Mouse (Mus musculus): ENCODE results near the gene Ssbp2. TPM values are rescaled to one million over a fixed set of nuclear protein-coding genes. Genes with fewer than 3 reads are reported as not detected.

Ssbp2 gene
- total and polyA plus RNA-seq, 3 experiments: 12.6 to 38.4 TPM; not detected in 1

- Histone ChIP-seq H3K36me3 (ENCODE audit: control insufficient read depth in 1 of 2, insufficient read depth in 2 of 2, low read length in 2 of 2) (no peaks in the 10 kb centered on the region), H3K27me3 (ENCODE audit: control insufficient read depth in 1 of 2, insufficient read depth in 2 of 2, low read length in 2 of 2) (no peaks in the 10 kb centered on the region), H3K27ac (ENCODE audit: control insufficient read depth, low read depth, low read length) (no peak overlapping the region), H3K4me1 (ENCODE audit: control insufficient read depth in 1 of 2, insufficient read depth in 2 of 2, low read length in 2 of 2) (no peaks in the 10 kb centered on the region), H3K4me3 (ENCODE audit: control insufficient read depth in 1 of 2, insufficient read depth in 1 of 2, low read depth in 2 of 2, low read length in 2 of 2) (no peak overlapping the region), H3K9me3 (replicated peaks; ENCODE audit: insufficient read depth, low read length) (no peaks in the 10 kb centered on the region), H3K9ac (ENCODE audit: control insufficient read depth, low read depth, low read length, poor library complexity, severe bottlenecking) (no peak overlapping the region), H3K79me2 (ENCODE audit: control insufficient read depth, insufficient read depth, low read length, poor library complexity) (no peaks in the 10 kb centered on the region)
- no peak for DNase-seq (ENCODE audit: low read depth, low spot score)
- TF ChIP-seq MYC (IDR thresholded peaks at IDR 0.05; ENCODE audit: low read depth, low read length): no peak
- TF ChIP-seq ZNF384 (IDR thresholded peaks at IDR 0.05; ENCODE audit: low read depth, low read length): no peak
- no peak for TF ChIP-seq TAL1 (IDR thresholded peaks at IDR 0.05; ENCODE audit: low read length)
- no peak for TF ChIP-seq ZKSCAN1 (IDR thresholded peaks at IDR 0.05; ENCODE audit: low read depth, low read length)
- TF ChIP-seq ZC3H11A (IDR thresholded peaks at IDR 0.05; ENCODE audit: low read depth, low read length): no peak
- TF ChIP-seq ZMIZ1 (IDR thresholded peaks at IDR 0.05; ENCODE audit: low read depth, low read length): no peak
- no peak for TF ChIP-seq SMC3 (IDR thresholded peaks at IDR 0.05; ENCODE audit: low read depth, low read length)
- TF ChIP-seq TCF12 (IDR thresholded peaks at IDR 0.05; ENCODE audit: low read depth, low read length): no peak
- TF ChIP-seq SIN3A (IDR thresholded peaks at IDR 0.05; ENCODE audit: low read length): no peak
- no peak for TF ChIP-seq ELF1 (IDR thresholded peaks at IDR 0.05; ENCODE audit: low read depth, low read length)
- no peak for TF ChIP-seq BHLHE40 (IDR thresholded peaks at IDR 0.05; ENCODE audit: borderline replicate concordance, low read depth, low read length)
- TF ChIP-seq MEF2A (IDR thresholded peaks at IDR 0.05; ENCODE audit: extremely low read depth, insufficient replicate concordance, low read depth, low read length, poor library complexity, severe bottlenecking): no peak
- no peak for TF ChIP-seq POLR2A (IDR thresholded peaks at IDR 0.05; ENCODE audit: control insufficient read depth in 1 of 2, insufficient read depth in 1 of 2, low read depth in 1 of 2, low read length in 2 of 2, poor library complexity in 1 of 2)
- no peak for TF ChIP-seq CHD2 (IDR thresholded peaks at IDR 0.05; ENCODE audit: low read length)
Measured at GRCm38 (mm10) chr13:91662751-91663150, 202.7 kb downstream of the Ssbp2 start.

- Histone ChIP-seq H3K9me3 (replicated peaks; ENCODE audit: insufficient read depth, low read length) (no peaks in the 10 kb centered on the region), H3K27me3 (ENCODE audit: control insufficient read depth in 1 of 2, insufficient read depth in 2 of 2, low read length in 2 of 2) (no peaks in the 10 kb centered on the region), H3K27ac (ENCODE audit: control insufficient read depth, low read depth, low read length) (no peak overlapping the region), H3K36me3 (ENCODE audit: control insufficient read depth in 1 of 2, insufficient read depth in 2 of 2, low read length in 2 of 2) (no peaks in the 10 kb centered on the region; a peak in 1 of 4 replicates), H3K4me1 (ENCODE audit: control insufficient read depth in 1 of 2, insufficient read depth in 2 of 2, low read length in 2 of 2) (peaks cover 0 to 4% of the 10 kb centered on the region in 2 experiments; a peak in 2 of 4 replicates), H3K79me2 (ENCODE audit: control insufficient read depth, insufficient read depth, low read length, poor library complexity) (no peaks in the 10 kb centered on the region), H3K4me3 (ENCODE audit: control insufficient read depth in 1 of 2, insufficient read depth in 1 of 2, low read depth in 2 of 2, low read length in 2 of 2) (no peak overlapping the region), H3K9ac (ENCODE audit: control insufficient read depth, low read depth, low read length, poor library complexity, severe bottlenecking) (no peak overlapping the region)
- TF ChIP-seq SMC3 (IDR thresholded peaks at IDR 0.05; ENCODE audit: low read depth, low read length) (0 out of 2 replicates have a peak, but pooled peaks have one; percentile 13), ETS1 (IDR thresholded peaks at IDR 0.05; ENCODE audit: low read depth, low read length) (no peak), HCFC1 (IDR thresholded peaks at IDR 0.05; ENCODE audit: low read depth, low read length) (no peak), POLR2A (IDR thresholded peaks at IDR 0.05; ENCODE audit: control insufficient read depth in 1 of 2, insufficient read depth in 1 of 2, low read depth in 1 of 2, low read length in 2 of 2, poor library complexity in 1 of 2) (no peak)
- no peak for DNase-seq (ENCODE audit: low read depth, low spot score)
Measured at GRCm38 (mm10) chr13:91673241-91673640, 213.2 kb downstream of the Ssbp2 start.

Data from MEL (cell line).